Mouse (Mus musculus) liver, embryonic 14.5 days (tissue): ENCODE measurements around the gene Ptprn2.

Source experiments
- CTCF ChIP-seq: IDR thresholded peaks from 2 replicates; pipeline ENCODE4 v1.5.1; 2016; ENCODE audit warnings: antibody characterized with exemption, low read depth, control low read depth
- EP300 ChIP-seq: IDR thresholded peaks from 2 replicates; pipeline ENCODE4 v1.6.1; 2016; ENCODE audit warnings: antibody characterized with exemption, low read depth

GRCm38 (mm10) chr12:117236981-117237380 lies 751.5 kb downstream of the Ptprn2 start:
- TF ChIP-seq EP300 (no peak), CTCF (no peak)
